Mouse (Mus musculus) G1E (cell line): ENCODE results near the gene Alpl.

Experiments used
- CTCF ChIP-seq: IDR thresholded peaks from 2 replicates; pipeline ENCODE4 v1.5.1; 2012; ENCODE audit warnings: low read depth, low read length, inconsistent platforms, mixed read lengths
- POLR2AphosphoS5 ChIP-seq: IDR thresholded peaks from 2 replicates; pipeline ENCODE4 v1.6.1; 2012; ENCODE audit warnings: low read depth, low read length, inconsistent platforms; ENCODE audit not compliant: insufficient replicate concordance

- TF ChIP-seq CTCF: no peak
- TF ChIP-seq POLR2AphosphoS5: no peak
Measured at GRCm38 (mm10) chr4:137753199-137753598, 43.0 kb downstream of the Alpl start.
